Mouse (Mus musculus) urinary bladder, postnatal 0 days (tissue): ENCODE results near the gene Olig3. TPM values are rescaled to one million over a fixed set of nuclear protein-coding genes. Genes with fewer than 3 reads are reported as not detected.

Source experiments
- polyA plus RNA-seq: library from polyadenylated mRNA; unstranded; fragments of >200 nt; fragmentation: Nextera tagmentation; extraction: Ambion mirVana; gene quantifications from 2 replicates; pipeline ENCODE4 v1.2.1, GENCODE M21; 2015

Gene Olig3
- not detected in 2 replicates for polyA plus RNA-seq

DNA sequence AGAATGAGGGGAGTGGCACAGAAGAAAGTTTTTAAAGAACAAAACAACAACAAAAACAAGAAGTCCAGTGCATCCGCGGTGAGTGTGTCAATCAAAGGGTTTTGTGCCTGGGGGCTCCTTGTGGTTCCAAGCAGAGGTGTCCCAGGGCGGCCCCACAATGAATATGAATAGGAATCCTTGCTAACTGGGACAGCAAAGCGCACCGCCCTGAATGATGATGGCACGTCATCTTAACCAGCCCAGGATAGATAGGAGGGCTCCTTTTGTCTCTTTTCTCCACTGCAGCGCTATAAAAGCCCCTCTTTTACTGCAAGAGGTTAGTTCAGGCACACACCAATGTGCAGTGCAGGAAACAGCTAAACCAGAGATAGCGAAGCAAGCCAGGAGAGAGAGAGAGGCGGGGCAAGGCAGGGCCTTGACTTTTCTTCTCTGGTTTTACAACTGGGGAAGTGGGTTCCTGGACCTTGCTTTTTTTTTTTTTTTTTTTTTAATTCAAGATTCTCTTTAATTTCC, at the start of gene Olig3:
TSS of gene Olig3 (plus strand) at position 463 of the 513 bp plus-strand sequence.

Other genes with a start within 250 kb of the Olig3 start
- gene Ifngr1, start 235.4 kb downstream of the Olig3 start, polyA plus RNA-seq = 53.7 and 54.5 TPM in 2 replicates